Mouse (Mus musculus): Measurements from ENCODE around the gene Vav1. TPM values are rescaled to one million over a fixed set of nuclear protein-coding genes. Genes with fewer than 3 reads are reported as not detected.

Vav1 gene
- 2.8 and 9.7 TPM in 2 replicates for total RNA-seq (2021)
- long read RNA-seq, experiment 1, partial matches to known transcripts, result 0 of 4 reads
- long read RNA-seq, experiment 1, other reads (novel, unspliced or antisense), result 4 of 4 reads
- long read RNA-seq, experiment 2, partial matches to known transcripts, result 0 of 1 reads
- long read RNA-seq, experiment 2, other reads (novel, unspliced or antisense), result 1 of 1 reads

GRCm38 (mm10) chr17:57278943-57279590 is at the start of gene Vav1:
Vav1 (plus strand) TSS chr17:57279100.
- peak; percentile 55 for DNase-seq

GRCm38 (mm10) chr17:57229851-57230727 is 48.8 kb upstream of the Vav1 start:
- peak; percentile 33 for DNase-seq

- peak; percentile 40 for DNase-seq
Measured at GRCm38 (mm10) chr17:57230728-57231125, 48.2 kb upstream of the Vav1 start.

GRCm38 (mm10) chr17:57231321-57231771 is 47.6 kb upstream of the Vav1 start:
- DNase-seq, result no peak

- no peak for DNase-seq
Measured at GRCm38 (mm10) chr17:57232200-57232599, 46.7 kb upstream of the Vav1 start.

- peak; percentile 45 for DNase-seq
Measured at GRCm38 (mm10) chr17:57233038-57233437, 45.9 kb upstream of the Vav1 start.

GRCm38 (mm10) chr17:57234254-57234928 is 44.5 kb upstream of the Vav1 start:
- no peak for DNase-seq

- DNase-seq, result no peak
Measured at GRCm38 (mm10) chr17:57235803-57236202, 43.1 kb upstream of the Vav1 start.

- no peak for DNase-seq
Measured at GRCm38 (mm10) chr17:57237181-57237580, 41.7 kb upstream of the Vav1 start.

- DNase-seq, result no peak
Measured at GRCm38 (mm10) chr17:57243650-57244370, 35.1 kb upstream of the Vav1 start.

- no peak for DNase-seq
Measured at GRCm38 (mm10) chr17:57245311-57245929, 33.5 kb upstream of the Vav1 start.

GRCm38 (mm10) chr17:57246663-57247392 is 32.1 kb upstream of the Vav1 start:
- DNase-seq, result no peak

- DNase-seq, result peak; percentile 94
Measured at GRCm38 (mm10) chr17:57247393-57248200, 31.3 kb upstream of the Vav1 start.

- peak; percentile 90 for DNase-seq
Measured at GRCm38 (mm10) chr17:57248201-57248699, 30.6 kb upstream of the Vav1 start, which contains the start of gene Gpr108. Gpr108 (minus strand) TSS chr17:57248446.

- DNase-seq, result peak; percentile 42
Measured at GRCm38 (mm10) chr17:57248771-57249170, 30.1 kb upstream of the Vav1 start.

- peak; percentile 99 for DNase-seq
Measured at GRCm38 (mm10) chr17:57249186-57250181, 29.4 kb upstream of the Vav1 start, which contains the start of gene Trip10. Trip10 (plus strand) TSS chr17:57249455.

GRCm38 (mm10) chr17:57250461-57251160 is 28.3 kb upstream of the Vav1 start:
- DNase-seq, result peak; percentile 73
